Mouse (Mus musculus): Measurements from ENCODE around the gene Tspo.

DNA sequence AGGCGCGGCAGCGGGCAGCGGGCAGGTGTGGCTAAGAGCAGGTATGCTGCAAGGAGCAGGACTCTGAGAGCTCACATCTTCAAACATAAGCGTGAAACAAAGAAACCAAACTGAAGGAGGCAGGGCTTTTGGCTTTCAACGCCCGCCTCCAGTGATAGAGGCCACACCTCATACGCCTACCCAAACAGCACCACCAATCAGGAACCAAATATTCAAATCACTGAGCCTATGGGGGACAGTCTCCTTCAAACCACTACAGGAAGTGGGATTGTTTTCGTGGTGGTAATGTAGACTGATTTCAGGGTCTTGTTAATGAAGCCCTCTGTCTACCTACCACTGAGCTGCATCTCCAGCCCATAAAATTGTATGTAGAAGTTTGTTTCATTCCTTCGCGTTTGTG, 6.3 kb downstream of the Tspo start:
- no peak for TF ChIP-seq CTCF (IDR thresholded peaks at IDR 0.05; ENCODE audit: insufficient read depth, low read depth, low read length)
- no peak for TF ChIP-seq POLR2A (IDR thresholded peaks at IDR 0.05; ENCODE audit: insufficient read depth, low read depth, low read length)
